Mouse (Mus musculus) kidney, adult 2 months (tissue): ENCODE data around the gene Eif1ad. TPM values are rescaled to one million over a fixed set of nuclear protein-coding genes. Genes with fewer than 3 reads are reported as not detected.
"Not testable (repeated sequence)": the region's sequence is repeated elsewhere in the genome, so short reads cannot be mapped to it uniquely, and the experiment has no call there.

Experiments used
- DNase-seq: peaks from one replicate; pipeline ENCODE4 v3.0.0; 2021
- H3K27ac ChIP-seq: fragments of 200-500 bp; 2 replicates; pipeline ENCODE4 v1.5.1; 2012; ENCODE audit warnings: low read depth, low read length, control low read depth, inconsistent platforms; ENCODE audit not compliant: insufficient read depth
- H3K27me3 ChIP-seq: fragments of 200-500 bp; replicated peaks from 2 replicates; pipeline ENCODE4 v1.6.1; 2012; ENCODE audit warnings: mild to moderate bottlenecking, moderate library complexity, low read length, inconsistent platforms; ENCODE audit not compliant: control insufficient read depth, insufficient read depth
- H3K36me3 ChIP-seq: fragments of 200-500 bp; 2 replicates; pipeline ENCODE4 v1.6.1; 2012; ENCODE audit warnings: mild to moderate bottlenecking, moderate library complexity, low read length, inconsistent platforms; ENCODE audit not compliant: control insufficient read depth, insufficient read depth
- H3K4me1 ChIP-seq: fragments of 200-500 bp; 2 replicates; pipeline ENCODE4 v1.6.1; 2011; ENCODE audit warnings: low read length; ENCODE audit not compliant: control insufficient read depth, insufficient read depth
- H3K4me3 ChIP-seq: fragments of 200-500 bp; 2 replicates; pipeline ENCODE4 v1.5.1; 2011; ENCODE audit warnings: mild to moderate bottlenecking, low read depth, low read length, control low read depth; ENCODE audit not compliant: insufficient read depth
- CTCF ChIP-seq: fragments of 200-500 bp; conservative IDR thresholded peaks from 2 replicates; pipeline ENCODE4 v1.5.1; 2011; ENCODE audit warnings: low read depth, mild to moderate bottlenecking, control low read depth, low read length, moderate library complexity, mixed read lengths; ENCODE audit not compliant: insufficient read depth, insufficient read length
- POLR2A ChIP-seq: fragments of 200-500 bp; IDR thresholded peaks from one replicate; pipeline ENCODE4 v1.6.1; 2011; ENCODE audit warnings: low read depth, low read length, control low read depth
- WGBS: fragments of 180-500 bp; shearing (Covaris S2); methylation state at CpG from one replicate; pipeline ENCODE4 v1.1.7; 2018; 5-methylcytosine and 5-hydroxymethylcytosine counted together
- polyA plus RNA-seq: library from polyadenylated mRNA; depleted of rRNA; stranded (reverse); fragments of >200 nt; gene quantifications from 2 replicates; pipeline ENCODE4 v1.2.3, GENCODE M21; 2012

The Eif1ad gene
- polyA plus RNA-seq, 1 experiment: 22.0 TPM

DNA sequence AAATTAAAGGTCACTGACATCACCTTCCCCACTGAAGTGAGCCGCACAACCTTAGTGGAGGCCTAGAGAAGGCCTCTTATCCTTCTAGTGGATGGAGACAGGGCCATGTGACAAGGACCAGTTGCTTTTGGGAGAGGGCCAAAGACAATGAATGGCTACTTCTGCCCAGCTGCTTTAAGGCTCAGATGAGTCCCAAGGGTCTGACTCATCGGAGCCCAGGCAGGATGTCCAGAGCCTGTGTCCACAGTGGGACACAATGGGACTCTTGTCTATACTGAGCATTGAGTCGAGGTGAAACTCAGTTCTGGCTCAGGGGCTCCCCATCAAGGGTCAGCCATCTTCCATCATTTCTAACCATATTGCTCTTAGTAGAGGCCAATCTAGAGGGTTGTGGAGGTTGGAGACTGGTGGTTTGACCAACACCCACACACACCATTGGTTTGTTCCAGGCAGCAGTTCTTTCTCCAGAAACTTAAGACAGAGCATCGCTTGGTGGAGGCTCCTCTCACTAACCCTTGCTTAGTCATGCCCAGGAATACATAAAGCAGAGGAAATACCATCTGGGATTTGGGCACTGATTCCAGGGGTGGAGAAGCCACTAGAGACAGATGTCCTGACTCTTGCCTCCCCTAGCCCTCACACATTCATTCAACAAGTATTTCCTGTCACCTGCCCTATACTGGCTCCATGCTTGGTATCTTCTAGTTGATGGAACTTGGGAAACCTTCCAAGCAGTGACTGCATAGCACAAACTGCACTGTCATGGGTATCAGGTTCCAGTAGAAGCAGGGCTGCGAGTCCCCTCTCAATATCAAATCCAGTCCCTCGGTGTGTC lies 21.0 kb upstream of the Eif1ad start:
- Histone ChIP-seq H3K4me1 (no peaks in the 10 kb centered on the region), H3K27me3 (no peaks in the 10 kb centered on the region), H3K4me3 (no peak overlapping the region), H3K36me3 (no peaks in the 10 kb centered on the region), H3K27ac (no peak overlapping the region)
- peak; percentile 51 for DNase-seq
- 61% methylated on average over 6 of the region's 6 CpGs for WGBS
- TF ChIP-seq CTCF (no peak), POLR2A (no peak)

DNA sequence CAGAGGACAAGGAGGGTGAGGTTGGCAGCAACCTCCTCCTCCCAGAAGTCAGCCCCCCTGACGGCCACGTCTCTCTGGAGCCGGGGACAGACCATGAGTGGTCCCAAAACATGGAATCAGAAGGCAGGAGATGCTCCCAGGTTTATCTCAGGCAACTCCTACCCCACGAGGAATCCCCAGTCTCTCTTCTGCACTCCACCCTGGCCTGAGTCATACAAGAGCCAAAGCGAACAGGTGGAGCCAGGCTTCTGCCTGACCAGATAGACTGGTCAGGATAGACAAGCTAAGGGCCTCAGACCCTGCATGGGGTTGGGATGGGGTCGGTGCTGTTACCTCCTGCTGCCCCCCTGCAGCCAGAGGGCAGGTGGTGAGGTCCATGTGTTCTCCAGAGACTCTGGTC lies 18.5 kb upstream of the Eif1ad start:
- no peak overlapping the region for H3K27ac ChIP-seq
- H3K4me3 ChIP-seq: no peak overlapping the region
- DNase-seq: no peak
- 75% methylated on average over 6 of the region's 6 CpGs for WGBS
- H3K27me3 ChIP-seq: no peaks in the 10 kb centered on the region
- H3K4me1 ChIP-seq: no peaks in the 10 kb centered on the region
- H3K36me3 ChIP-seq: no peaks in the 10 kb centered on the region
- no peak for TF ChIP-seq POLR2A
- no peak for TF ChIP-seq CTCF

DNA sequence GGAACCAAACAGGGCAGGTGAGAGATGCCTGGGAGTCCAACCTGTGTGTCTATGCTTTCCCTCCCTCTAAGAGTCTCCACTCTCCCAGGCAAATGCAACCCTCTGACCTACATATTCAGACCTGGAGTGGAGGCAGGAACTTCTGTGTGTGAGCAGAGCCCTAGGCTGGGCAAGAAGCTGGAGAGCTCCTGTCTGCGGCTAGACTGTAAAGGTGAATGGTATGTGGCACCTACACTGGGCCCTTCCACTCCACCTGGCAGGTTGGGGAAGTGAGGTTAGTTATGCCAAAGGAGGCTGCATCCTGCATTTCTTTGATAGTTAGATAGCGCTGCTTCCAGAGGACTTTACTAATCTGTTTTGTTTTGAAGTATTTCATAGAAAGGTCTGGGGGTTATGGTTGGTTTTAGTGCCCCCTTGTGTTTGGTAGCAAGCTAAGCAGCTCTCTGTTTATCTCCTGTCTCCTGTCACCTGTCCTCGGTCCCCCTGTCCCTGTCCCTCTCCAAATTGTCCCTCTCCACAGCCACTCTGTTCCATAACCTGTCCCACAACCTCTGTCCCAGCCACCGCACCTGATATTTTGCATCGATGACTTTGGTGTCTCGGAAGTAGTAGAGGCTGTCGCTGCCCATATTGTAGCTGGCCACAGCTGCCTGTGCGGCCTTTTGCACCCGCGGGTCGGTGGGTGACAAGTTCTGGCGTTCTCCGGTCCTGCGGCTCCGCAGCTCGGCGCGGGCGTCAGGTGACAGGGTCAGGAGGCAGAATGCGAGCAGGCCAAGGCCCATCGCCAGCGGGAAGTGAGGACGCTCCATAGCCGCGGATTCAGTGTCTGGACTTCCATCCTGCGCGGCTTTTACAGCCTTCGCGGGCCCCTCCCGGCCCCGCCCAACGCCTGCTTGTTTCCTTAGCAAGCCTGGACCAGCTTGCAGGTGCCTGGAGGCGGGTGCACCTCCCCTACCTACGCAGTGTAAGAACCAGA lies 17.7 kb upstream of the Eif1ad start:
- Histone ChIP-seq H3K4me3 (peak overlapping the region; percentile 21; the same call in 1 of the 2 replicates), H3K36me3 (no peaks in the 10 kb centered on the region), H3K27me3 (no peaks in the 10 kb centered on the region), H3K27ac (no peak overlapping the region), H3K4me1 (no peaks in the 10 kb centered on the region)
- DNase-seq: peak; percentile 23
- WGBS: 5% methylated on average over 34 of the region's 34 CpGs
- peak; percentile 46 for TF ChIP-seq CTCF
- TF ChIP-seq POLR2A: no peak

- DNase-seq, H3K27me3 ChIP-seq, H3K36me3 ChIP-seq, H3K27ac ChIP-seq, H3K4me1 ChIP-seq: not testable (repeated sequence)
- peak within 1 kb of the TSS; percentile 21; the same call in 1 of the 2 replicates for H3K4me3 ChIP-seq
- WGBS: 71% methylated on average over 6 of the region's 6 CpGs
Observed at GRCm38 (mm10) chr19:5349502-5349873, 17.1 kb upstream of the Eif1ad start, which contains the start of gene Cst6. Cst6 (minus strand) TSS chr19:5349574.

DNA sequence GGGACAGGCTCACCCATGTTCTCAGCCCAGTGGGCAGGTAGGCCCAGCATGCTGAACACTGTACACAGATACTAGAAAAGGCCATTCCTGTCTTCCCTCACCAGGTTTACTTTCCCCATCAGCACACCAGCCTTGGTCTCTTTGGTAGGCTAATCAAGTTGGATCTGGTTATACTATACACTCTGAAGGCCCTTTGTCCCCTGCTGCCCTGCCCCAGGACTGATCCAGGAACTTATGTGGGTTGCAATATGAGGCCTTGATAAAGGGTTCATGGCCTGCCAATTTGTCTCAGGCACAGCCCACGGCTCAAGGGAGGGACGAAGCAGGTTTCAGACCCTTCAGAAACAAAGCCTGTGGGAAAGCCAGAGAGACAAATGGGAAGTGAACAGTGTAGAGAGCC lies 12.9 kb upstream of the Eif1ad start:
- Histone ChIP-seq H3K4me3 (no peak overlapping the region), H3K36me3 (no peaks in the 10 kb centered on the region), H3K27me3 (no peaks in the 10 kb centered on the region), H3K4me1 (no peaks in the 10 kb centered on the region), H3K27ac (no peak overlapping the region)
- TF ChIP-seq POLR2A: no peak
- TF ChIP-seq CTCF: no peak
- no peak for DNase-seq
- 77% methylated on average over 2 of the region's 2 CpGs for WGBS

GRCm38 (mm10) chr19:5356080-5356479 lies 10.5 kb upstream of the Eif1ad start:
- H3K27ac ChIP-seq: no peak overlapping the region
- no peak for TF ChIP-seq CTCF
- no peak for TF ChIP-seq POLR2A
- WGBS: no CpG with 5 or more reads among the region's 1 CpGs
- no peaks in the 10 kb centered on the region for H3K27me3 ChIP-seq
- no peaks in the 10 kb centered on the region for H3K36me3 ChIP-seq
- no peak overlapping the region for H3K4me3 ChIP-seq
- peak; percentile 17 for DNase-seq
- no peaks in the 10 kb centered on the region for H3K4me1 ChIP-seq

DNA sequence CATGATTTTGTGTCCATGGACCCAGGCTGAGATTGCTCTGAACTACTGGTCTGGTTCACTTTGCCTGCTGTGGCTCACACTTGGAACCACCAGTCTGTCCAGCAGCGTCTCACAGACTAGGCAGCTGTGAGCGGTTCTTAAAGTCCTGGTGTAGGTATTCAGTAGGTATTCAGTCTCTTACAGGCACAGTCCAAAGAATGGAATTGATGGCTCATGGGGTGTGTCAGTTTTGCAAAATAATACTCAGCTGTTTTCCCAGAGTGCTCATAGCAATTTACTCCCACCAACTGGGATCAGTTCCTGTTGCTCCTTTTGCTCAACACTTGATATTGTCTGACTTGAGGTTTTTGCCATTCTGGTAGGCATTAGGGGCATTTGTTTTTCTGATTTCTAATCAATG lies 4.4 kb upstream of the Eif1ad start:
- Histone ChIP-seq H3K27ac (no peak overlapping the region), H3K27me3 (no peaks in the 10 kb centered on the region), H3K36me3 (no peaks in the 10 kb centered on the region), H3K4me3 (no peak overlapping the region), H3K4me1 (no peaks in the 10 kb centered on the region)
- TF ChIP-seq POLR2A (no peak), CTCF (no peak)
- WGBS: 83% methylated on average over 2 of the region's 2 CpGs
- DNase-seq: no peak
